Mouse (Mus musculus): ENCODE results near the gene Mrm2. TPM values are rescaled to one million over a fixed set of nuclear protein-coding genes. Genes with fewer than 3 reads are reported as not detected.

Mrm2 gene
- polyA plus RNA-seq (2012; rRNA removed) = 14.6 and 14.9 TPM in 2 replicates

DNA sequence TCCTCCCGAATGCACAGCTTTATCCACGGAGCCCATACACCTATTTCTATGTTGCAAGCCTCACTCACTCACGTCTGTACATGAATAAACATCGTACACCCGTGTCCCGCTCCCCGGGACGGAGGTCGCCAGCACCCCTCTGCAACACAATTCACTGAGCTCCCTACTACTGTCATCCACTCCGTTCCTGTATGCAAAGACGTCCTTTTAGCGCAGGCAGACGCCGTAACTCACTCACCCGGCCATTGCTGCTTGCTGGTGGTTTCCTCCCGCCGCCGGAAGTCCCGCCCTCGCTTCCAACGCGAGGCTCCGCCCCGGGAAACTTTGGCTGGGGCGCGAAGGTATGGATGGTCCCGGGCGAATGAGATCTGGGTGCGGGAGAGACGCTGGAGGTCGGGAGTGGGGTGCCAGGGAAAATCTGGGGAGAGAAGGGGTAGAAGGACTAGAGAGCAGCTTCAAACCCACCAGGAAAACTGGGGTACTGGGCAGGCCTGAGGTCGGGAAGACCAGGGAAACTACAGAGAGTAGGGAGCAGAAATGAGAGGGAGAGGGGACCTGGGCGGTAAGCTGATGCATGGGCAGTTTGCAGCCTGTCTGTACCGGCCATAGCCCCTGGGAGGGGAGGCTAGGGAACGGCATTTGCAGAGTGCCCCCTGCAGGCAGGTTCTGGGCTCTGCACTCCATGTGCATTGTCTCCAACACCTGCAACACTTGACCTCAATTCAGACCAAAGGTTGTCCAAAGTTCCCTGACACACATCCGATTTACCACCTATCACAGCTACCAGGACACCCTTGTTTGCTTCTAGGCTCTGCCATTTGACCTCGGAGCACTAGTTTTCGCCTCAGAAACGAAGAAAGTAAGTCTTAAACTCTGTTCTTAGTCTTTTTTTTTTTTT, at the start of gene Mrm2:
TSS of gene Mrm2 (minus strand) at position 284 of the 898 bp plus-strand sequence.

DNA sequence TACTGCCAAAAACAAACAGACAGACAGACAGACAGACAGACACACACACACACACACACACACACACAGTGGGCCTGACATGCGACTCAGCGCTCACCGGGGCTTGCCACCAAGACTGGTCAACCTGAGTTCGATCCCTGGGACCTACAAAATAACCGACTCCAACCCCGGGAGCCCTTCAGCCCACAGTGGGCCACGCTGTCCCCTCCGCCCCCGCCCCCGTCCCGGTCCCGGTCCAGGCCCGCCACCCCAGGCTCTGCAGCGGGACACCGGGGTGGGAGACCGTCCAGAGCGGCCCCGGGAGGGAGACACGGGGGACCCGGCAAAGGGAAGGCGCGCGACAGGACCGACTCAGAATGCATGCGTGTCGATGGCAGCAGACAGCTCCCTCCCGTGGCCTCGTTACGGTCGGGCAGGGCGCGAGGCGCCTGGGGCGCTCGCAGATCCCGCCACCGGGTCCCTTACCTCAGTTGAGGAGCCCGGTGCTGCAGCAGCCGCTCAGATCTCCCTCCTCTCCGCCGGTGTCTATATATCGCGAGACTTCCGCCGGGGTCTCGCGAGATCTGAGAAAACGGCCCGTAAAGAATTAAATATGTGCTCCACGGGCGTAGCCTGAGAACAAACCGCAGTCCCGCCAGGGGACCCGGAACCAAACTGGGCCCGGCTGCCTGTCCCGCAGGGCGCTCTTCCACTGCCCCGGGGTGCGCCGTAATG, 10.5 kb downstream of the Mrm2 start, which contains the start of the genes Mad1l1 and Nudt1:
TSS of gene Mad1l1 (minus strand) at position 511 of the 714 bp plus-strand sequence.
TSS of gene Nudt1 (plus strand) at position 615 of the 714 bp plus-strand sequence.

Other genes starting within 250 kb of the Mrm2 start
- 20.0 and 20.5 TPM in 2 replicates for gene Mad1l1, start 10.3 kb downstream of the Mrm2 start, polyA plus RNA-seq (2012; rRNA removed)
- 15.3 and 17.8 TPM in 2 replicates for gene Nudt1, start 10.2 kb downstream of the Mrm2 start, polyA plus RNA-seq (2012; rRNA removed)
- gene Snx8, start 57.4 kb upstream of the Mrm2 start, polyA plus RNA-seq (2012; rRNA removed) = 23.4 and 24.9 TPM in 2 replicates
- gene Eif3b, start 87.4 kb upstream of the Mrm2 start, polyA plus RNA-seq (2012; rRNA removed) = 86.3 TPM in 2 replicates
- 0.06 TPM in 1 of 2 replicates, not detected in the other for gene Gm4869, start 113.7 kb upstream of the Mrm2 start, polyA plus RNA-seq (2012; rRNA removed)
- 12.0 and 13.3 TPM in 2 replicates for gene Chst12, start 173.7 kb upstream of the Mrm2 start, polyA plus RNA-seq (2012; rRNA removed)
- gene Grifin, start 233.2 kb upstream of the Mrm2 start, polyA plus RNA-seq (2012; rRNA removed) = 0.31 and 0.35 TPM in 2 replicates

Measured in central nervous system, embryonic 18 days (tissue).